Mouse (Mus musculus): ENCODE measurements at regions not wholly inside any gene's neighbourhood (a gene's known extent, or its start where the extent isn't known, plus 50 kb on each side); places are given as distances from the start of the nearest gene placed in this dataset.

- Histone ChIP-seq H3K36me3 (replicated peaks) (no peaks in the 10 kb centered on the region), H3K4me2 (no peak overlapping the region), H3K27me3 (replicated peaks) (no peaks in the 10 kb centered on the region), H3K9me3 (no peaks in the 10 kb centered on the region), H3K4me1 (no peaks in the 10 kb centered on the region), H3K9ac (no peak overlapping the region), H3K27ac (no peak overlapping the region), H3K4me3 (no peak overlapping the region)
- ATAC-seq (replicated peaks), result no peak
- 81% methylated on average over 3 of the region's 3 CpGs for WGBS
Measured at GRCm38 (mm10) chr10:53482919-53483318, 103.2 kb upstream of the Cep85l start.

- no peak overlapping the region for H3K4me3 ChIP-seq
- WGBS, result 89% methylated on average over 3 of the region's 3 CpGs
- H3K27ac ChIP-seq, result no peak overlapping the region
- H3K4me2 ChIP-seq, result no peak overlapping the region
- no peak overlapping the region for H3K9ac ChIP-seq
- H3K4me1 ChIP-seq, result no peaks in the 10 kb centered on the region
- no peaks in the 10 kb centered on the region for H3K36me3 ChIP-seq (replicated peaks)
- H3K27me3 ChIP-seq (replicated peaks), result no peaks in the 10 kb centered on the region
- peaks cover 3% of the 10 kb centered on the region; the same call in 1 of the 2 replicates for H3K9me3 ChIP-seq
- no peak for ATAC-seq (replicated peaks)
Measured at GRCm38 (mm10) chr10:53470200-53470599, 90.5 kb upstream of the Cep85l start.

GRCm38 (mm10) chr10:53469611-53470010 is 89.9 kb upstream of the Cep85l start:
- no peak overlapping the region for H3K9ac ChIP-seq
- no peak overlapping the region for H3K4me2 ChIP-seq
- no peaks in the 10 kb centered on the region for H3K36me3 ChIP-seq (replicated peaks)
- peaks cover 3% of the 10 kb centered on the region; the same call in 1 of the 2 replicates for H3K9me3 ChIP-seq
- no peak for ATAC-seq (replicated peaks)
- 94% methylated on average over 1 of the region's 1 CpGs for WGBS
- no peak overlapping the region for H3K27ac ChIP-seq
- H3K4me3 ChIP-seq, result no peak overlapping the region
- H3K27me3 ChIP-seq (replicated peaks), result no peaks in the 10 kb centered on the region
- H3K4me1 ChIP-seq, result no peaks in the 10 kb centered on the region

DNA sequence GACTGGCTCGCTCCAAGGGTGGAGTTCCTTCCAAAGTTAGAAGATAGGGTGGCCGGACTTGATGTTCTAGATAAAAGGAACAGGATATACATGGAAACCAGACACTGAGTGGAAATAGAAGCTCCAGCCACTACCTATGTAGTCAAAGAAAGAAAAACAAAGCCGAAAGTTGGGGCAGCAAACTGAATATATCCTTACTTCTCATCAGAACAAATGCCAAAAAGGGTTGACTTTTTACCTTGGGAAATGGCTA is 88.5 kb upstream of the Cep85l start:
- H3K4me2 ChIP-seq, result no peak overlapping the region
- H3K27ac ChIP-seq, result no peak overlapping the region
- H3K27me3 ChIP-seq (replicated peaks), result no peaks in the 10 kb centered on the region
- WGBS, result 93% methylated on average over 3 of the region's 3 CpGs
- no peaks in the 10 kb centered on the region for H3K36me3 ChIP-seq (replicated peaks)
- peaks cover 3% of the 10 kb centered on the region; the same call in 1 of the 2 replicates for H3K9me3 ChIP-seq
- ATAC-seq (replicated peaks), result no peak
- no peak overlapping the region for H3K4me3 ChIP-seq
- no peak overlapping the region for H3K9ac ChIP-seq
- H3K4me1 ChIP-seq, result peaks cover 5% of the 10 kb centered on the region

DNA sequence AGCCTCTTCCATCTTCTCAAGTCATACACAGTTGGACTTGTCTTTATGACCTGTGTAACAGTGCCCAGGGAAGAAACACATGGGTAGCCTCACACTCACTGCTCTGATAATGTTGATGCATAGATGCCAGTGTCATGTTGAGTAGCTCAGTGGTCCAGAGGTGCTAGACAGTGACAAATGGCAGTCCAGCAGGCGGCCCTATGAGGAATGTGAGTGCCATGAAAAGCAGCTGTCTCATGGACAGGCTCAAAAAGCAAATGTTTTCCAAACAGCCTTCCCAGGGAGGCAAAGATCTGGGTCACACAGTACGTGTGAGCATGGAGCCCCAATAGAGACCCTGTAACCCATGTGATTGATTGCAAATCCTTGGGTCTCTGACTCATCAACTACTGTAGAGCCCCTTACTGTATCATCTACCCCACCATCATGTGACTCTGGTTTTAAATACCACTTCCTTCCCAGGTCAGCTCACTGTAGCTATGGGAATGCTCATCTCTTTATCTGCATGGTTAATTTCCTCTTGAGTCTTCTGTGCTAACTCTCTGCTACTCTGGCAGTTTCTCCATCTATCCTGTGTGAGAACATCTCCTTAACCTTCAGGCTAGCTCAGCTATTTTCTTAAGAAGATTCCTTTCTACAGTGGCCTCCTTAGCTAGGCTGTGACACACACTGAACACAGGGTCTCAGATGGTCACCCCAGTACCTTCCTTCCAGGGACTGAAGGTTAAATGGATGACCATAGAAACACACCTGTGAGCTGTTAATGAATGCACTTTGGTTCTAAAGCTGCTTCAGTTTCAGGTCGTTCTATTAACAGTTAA is 87.9 kb upstream of the Cep85l start:
- Histone ChIP-seq H3K27ac (no peak overlapping the region), H3K36me3 (replicated peaks) (no peaks in the 10 kb centered on the region), H3K4me2 (no peak overlapping the region), H3K4me3 (no peak overlapping the region), H3K4me1 (peaks cover 10% of the 10 kb centered on the region), H3K9ac (no peak overlapping the region), H3K27me3 (replicated peaks) (no peaks in the 10 kb centered on the region), H3K9me3 (0 out of 2 replicates have a peak, but pooled peaks cover 3% of the 10 kb centered on the region)
- 80% methylated on average over 3 of the region's 3 CpGs for WGBS
- no peak for ATAC-seq (replicated peaks)

- no peak for ATAC-seq (replicated peaks)
- Histone ChIP-seq H3K4me2 (no peak overlapping the region), H3K27me3 (replicated peaks) (no peaks in the 10 kb centered on the region), H3K9me3 (0 out of 2 replicates have a peak, but pooled peaks cover 3% of the 10 kb centered on the region), H3K27ac (no peak overlapping the region), H3K4me1 (peaks cover 15% of the 10 kb centered on the region), H3K4me3 (no peak overlapping the region), H3K9ac (no peak overlapping the region), H3K36me3 (replicated peaks) (no peaks in the 10 kb centered on the region)
- 72% methylated on average over 1 of the region's 1 CpGs for WGBS
Measured at GRCm38 (mm10) chr10:53466851-53467250, 87.1 kb upstream of the Cep85l start.

DNA sequence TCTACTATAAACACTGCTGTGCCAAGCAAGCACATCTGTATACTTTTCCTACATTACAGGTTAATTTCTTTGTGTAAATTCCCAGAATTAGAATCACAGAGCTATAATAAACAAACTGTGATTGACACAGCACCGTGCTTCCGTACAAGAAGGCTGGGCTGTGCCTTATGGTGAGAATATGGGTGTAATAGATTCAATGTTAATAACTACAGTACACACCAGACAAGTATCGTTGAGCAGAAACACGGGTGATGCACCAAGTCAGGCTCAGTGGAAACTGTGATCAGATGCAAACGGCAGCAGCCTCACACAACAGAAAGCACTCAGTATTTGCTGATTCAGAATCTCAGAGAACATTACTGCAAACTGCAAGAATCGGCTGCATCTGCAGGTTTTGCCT is 86.5 kb upstream of the Cep85l start:
- Histone ChIP-seq H3K36me3 (replicated peaks) (no peaks in the 10 kb centered on the region), H3K27ac (no peak overlapping the region), H3K4me3 (no peak overlapping the region), H3K27me3 (replicated peaks) (no peaks in the 10 kb centered on the region), H3K4me1 (peaks cover 15% of the 10 kb centered on the region), H3K9ac (no peak overlapping the region), H3K9me3 (0 out of 2 replicates have a peak, but pooled peaks cover under 1% of the 10 kb centered on the region), H3K4me2 (no peak overlapping the region)
- ATAC-seq (replicated peaks), result no peak
- WGBS, result 74% methylated on average over 6 of the region's 6 CpGs

GRCm38 (mm10) chr10:53464581-53464980 is 84.8 kb upstream of the Cep85l start:
- no peak for ATAC-seq (replicated peaks)
- Histone ChIP-seq H3K36me3 (replicated peaks) (no peaks in the 10 kb centered on the region), H3K27me3 (replicated peaks) (no peaks in the 10 kb centered on the region), H3K4me1 (peaks cover 15% of the 10 kb centered on the region), H3K9me3 (no peaks in the 10 kb centered on the region), H3K9ac (no peak overlapping the region), H3K4me3 (no peak overlapping the region), H3K4me2 (no peak overlapping the region), H3K27ac (no peak overlapping the region)

DNA sequence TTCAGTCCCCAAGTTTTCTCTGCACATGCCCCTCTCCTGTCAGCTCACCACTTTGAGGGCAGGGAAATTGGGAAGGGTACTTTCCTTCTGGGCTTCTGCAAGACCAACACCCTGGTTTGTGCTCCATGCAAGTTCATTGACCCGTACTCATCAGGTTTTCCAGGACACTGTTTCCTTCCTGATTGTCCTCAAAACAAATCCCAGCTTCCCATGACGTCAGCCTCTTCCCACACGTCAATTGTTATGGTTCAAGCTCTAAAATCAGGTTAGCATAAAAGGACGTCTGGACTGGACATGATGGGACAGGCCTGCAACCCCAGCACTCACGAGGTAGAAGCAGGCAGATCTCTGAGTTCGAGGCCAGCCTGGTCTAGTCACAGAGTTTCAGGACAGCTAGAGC is 84.3 kb upstream of the Cep85l start:
- H3K9me3 ChIP-seq, result no peaks in the 10 kb centered on the region
- 53% methylated on average over 6 of the region's 6 CpGs for WGBS
- no peak overlapping the region for H3K4me3 ChIP-seq
- H3K4me2 ChIP-seq, result no peak overlapping the region
- H3K9ac ChIP-seq, result no peak overlapping the region
- ATAC-seq (replicated peaks), result no peak
- H3K27ac ChIP-seq, result no peak overlapping the region
- peaks cover 15% of the 10 kb centered on the region for H3K4me1 ChIP-seq
- H3K36me3 ChIP-seq (replicated peaks), result no peaks in the 10 kb centered on the region
- no peaks in the 10 kb centered on the region for H3K27me3 ChIP-seq (replicated peaks)

- peak overlapping the region; percentile 38; the same call in 1 of the 2 replicates for H3K4me2 ChIP-seq
- H3K27ac ChIP-seq, result peak overlapping the region; percentile 53; the same call in 1 of the 2 replicates
- H3K36me3 ChIP-seq (replicated peaks), result no peaks in the 10 kb centered on the region
- no peak overlapping the region for H3K9ac ChIP-seq
- no peak overlapping the region for H3K4me3 ChIP-seq
- WGBS, result 21% methylated on average over 3 of the region's 3 CpGs
- no peaks in the 10 kb centered on the region for H3K27me3 ChIP-seq (replicated peaks)
- H3K9me3 ChIP-seq, result no peaks in the 10 kb centered on the region
- peaks cover 15% of the 10 kb centered on the region for H3K4me1 ChIP-seq
- peak; percentile 34; the same call in 1 of the 2 replicates for ATAC-seq (replicated peaks)
Measured at GRCm38 (mm10) chr10:53463471-53463870, 83.7 kb upstream of the Cep85l start.

DNA sequence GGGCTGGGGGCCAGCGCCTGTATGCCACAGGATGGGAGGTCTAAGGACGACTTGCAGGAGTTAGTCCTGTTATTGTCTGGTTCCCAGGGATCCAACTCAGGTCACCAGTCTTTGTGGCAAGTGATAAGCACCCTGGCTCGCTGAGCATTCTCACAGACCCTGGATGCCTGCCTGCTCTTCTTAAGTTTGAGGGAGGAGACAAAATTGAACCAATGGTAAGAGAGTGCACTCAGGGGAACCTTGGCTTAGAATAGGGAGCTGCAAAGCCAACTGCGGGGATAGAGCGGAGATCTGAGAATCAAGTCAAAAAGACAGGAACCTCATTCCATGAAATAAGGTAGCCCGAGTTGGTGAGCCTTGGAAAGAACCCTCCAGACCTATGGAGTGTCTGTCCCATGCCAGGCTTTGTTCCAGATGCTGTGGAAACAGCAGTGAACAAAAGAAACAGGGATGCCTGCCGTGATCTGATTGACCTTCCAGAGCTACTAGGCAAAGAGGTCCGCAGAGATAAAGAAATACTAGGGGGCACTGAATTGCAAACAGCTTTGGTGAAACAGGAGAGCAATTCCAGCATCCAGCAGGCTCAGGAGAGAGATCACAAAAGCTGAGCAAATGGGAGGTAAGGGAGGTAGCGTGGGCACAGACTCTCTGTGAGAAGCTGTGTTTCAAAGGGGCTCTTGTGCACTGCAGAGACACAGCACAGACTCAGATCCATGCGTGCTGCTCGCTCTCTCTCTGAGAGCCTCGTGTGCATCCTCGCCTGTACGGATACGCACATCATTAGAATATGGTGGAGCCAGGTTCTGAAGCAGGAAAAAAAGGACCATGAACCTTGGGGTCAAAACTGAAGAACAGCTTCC is 82.9 kb upstream of the Cep85l start:
- H3K4me3 ChIP-seq, result peak overlapping the region; percentile 3; the same call in 1 of the 2 replicates
- H3K36me3 ChIP-seq (replicated peaks), result no peaks in the 10 kb centered on the region
- H3K4me2 ChIP-seq, result peak overlapping the region; percentile 38
- H3K9me3 ChIP-seq, result no peaks in the 10 kb centered on the region
- 13% methylated on average over 15 of the region's 15 CpGs for WGBS
- peaks cover 15% of the 10 kb centered on the region for H3K4me1 ChIP-seq
- no peak overlapping the region for H3K9ac ChIP-seq
- ATAC-seq (replicated peaks), result peak; percentile 94
- H3K27ac ChIP-seq, result peak overlapping the region; percentile 53
- H3K27me3 ChIP-seq (replicated peaks), result no peaks in the 10 kb centered on the region

DNA sequence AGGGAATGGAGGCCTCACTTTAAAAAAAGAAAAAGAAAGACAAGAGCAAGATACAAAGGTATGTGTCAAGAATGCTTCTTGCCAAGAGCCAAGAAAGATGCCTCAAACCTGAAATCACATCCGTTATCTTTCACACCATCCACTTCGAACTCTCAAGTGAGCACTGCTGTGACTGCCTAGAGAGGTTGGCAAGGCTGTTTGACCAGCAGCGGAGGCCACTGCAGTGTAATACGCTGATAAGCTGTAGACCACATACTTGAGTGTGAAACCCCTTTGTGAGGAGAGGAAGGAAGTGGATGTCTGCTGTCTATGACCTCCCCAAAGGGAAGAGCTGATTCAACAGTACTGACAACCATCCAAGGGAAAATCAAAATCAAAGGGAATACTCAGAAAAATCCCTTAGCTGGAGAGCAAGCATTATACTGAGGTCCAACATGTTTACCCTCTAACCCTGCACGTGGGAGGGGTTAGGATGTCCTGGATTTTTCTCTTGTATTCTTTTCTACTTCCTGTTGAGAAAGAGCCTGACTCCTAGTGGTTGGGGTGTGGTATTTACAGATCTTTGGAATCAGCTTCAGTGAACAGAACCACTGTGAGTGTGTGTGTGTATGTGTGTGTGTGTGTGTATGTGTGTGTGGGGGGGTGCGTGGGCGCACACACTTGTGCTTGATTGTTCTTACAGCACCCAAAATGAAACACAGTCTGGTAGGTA is 81.5 kb upstream of the Cep85l start:
- Histone ChIP-seq H3K27ac (no peak overlapping the region), H3K27me3 (replicated peaks) (no peaks in the 10 kb centered on the region), H3K4me2 (no peak overlapping the region), H3K4me1 (peaks cover 15% of the 10 kb centered on the region), H3K36me3 (replicated peaks) (no peaks in the 10 kb centered on the region), H3K4me3 (no peak overlapping the region), H3K9ac (no peak overlapping the region), H3K9me3 (no peaks in the 10 kb centered on the region)
- WGBS, result 87% methylated on average over 7 of the region's 7 CpGs
- no peak for ATAC-seq (replicated peaks)
